Mouse (Mus musculus) kidney, adult 2 months (tissue): Measurements from ENCODE around the gene Lifr. TPM values are rescaled to one million over a fixed set of nuclear protein-coding genes. Genes with fewer than 3 reads are reported as not detected.

Experiments used
- DNase-seq: peaks from one replicate; pipeline ENCODE4 v3.0.0; 2021
- H3K27ac ChIP-seq: fragments of 200-500 bp; 2 replicates; pipeline ENCODE4 v1.5.1; 2012; ENCODE audit warnings: low read depth, low read length, control low read depth, inconsistent platforms; ENCODE audit not compliant: insufficient read depth
- H3K27me3 ChIP-seq: fragments of 200-500 bp; replicated peaks from 2 replicates; pipeline ENCODE4 v1.6.1; 2012; ENCODE audit warnings: mild to moderate bottlenecking, moderate library complexity, low read length, inconsistent platforms; ENCODE audit not compliant: control insufficient read depth, insufficient read depth
- H3K36me3 ChIP-seq: fragments of 200-500 bp; 2 replicates; pipeline ENCODE4 v1.6.1; 2012; ENCODE audit warnings: mild to moderate bottlenecking, moderate library complexity, low read length, inconsistent platforms; ENCODE audit not compliant: control insufficient read depth, insufficient read depth
- H3K4me1 ChIP-seq: fragments of 200-500 bp; 2 replicates; pipeline ENCODE4 v1.6.1; 2011; ENCODE audit warnings: low read length; ENCODE audit not compliant: control insufficient read depth, insufficient read depth
- H3K4me3 ChIP-seq: fragments of 200-500 bp; 2 replicates; pipeline ENCODE4 v1.5.1; 2011; ENCODE audit warnings: mild to moderate bottlenecking, low read depth, low read length, control low read depth; ENCODE audit not compliant: insufficient read depth
- CTCF ChIP-seq: fragments of 200-500 bp; conservative IDR thresholded peaks from 2 replicates; pipeline ENCODE4 v1.5.1; 2011; ENCODE audit warnings: low read depth, mild to moderate bottlenecking, control low read depth, low read length, moderate library complexity, mixed read lengths; ENCODE audit not compliant: insufficient read depth, insufficient read length
- POLR2A ChIP-seq: fragments of 200-500 bp; IDR thresholded peaks from one replicate; pipeline ENCODE4 v1.6.1; 2011; ENCODE audit warnings: low read depth, low read length, control low read depth
- WGBS: fragments of 180-500 bp; shearing (Covaris S2); methylation state at CpG from one replicate; pipeline ENCODE4 v1.1.7; 2018; 5-methylcytosine and 5-hydroxymethylcytosine counted together
- polyA plus RNA-seq: library from polyadenylated mRNA; depleted of rRNA; stranded (reverse); fragments of >200 nt; gene quantifications from 2 replicates; pipeline ENCODE4 v1.2.3, GENCODE M21; 2012

Gene Lifr
- polyA plus RNA-seq, 1 experiment = 26.2 TPM

GRCm38 (mm10) chr15:7167906-7168532 lies 77.6 kb downstream of the Lifr start:
- Histone ChIP-seq H3K4me1 (0 out of 2 replicates have a peak, but pooled peaks cover 4% of the 10 kb centered on the region), H3K36me3 (peaks cover 5% of the 10 kb centered on the region), H3K27ac (no peak overlapping the region), H3K4me3 (no peak overlapping the region), H3K27me3 (no peaks in the 10 kb centered on the region)
- DNase-seq = no peak
- no peak for TF ChIP-seq POLR2A
- no peak for TF ChIP-seq CTCF
- WGBS = 58% methylated on average over 11 of the region's 11 CpGs

GRCm38 (mm10) chr15:7172875-7173274 lies 82.5 kb downstream of the Lifr start:
- H3K4me1 ChIP-seq = no peaks in the 10 kb centered on the region
- DNase-seq = peak; percentile 49
- WGBS = 38% methylated on average over 2 of the region's 2 CpGs
- H3K27ac ChIP-seq = no peak overlapping the region
- H3K27me3 ChIP-seq = no peaks in the 10 kb centered on the region
- no peak overlapping the region for H3K4me3 ChIP-seq
- peaks cover 6% of the 10 kb centered on the region for H3K36me3 ChIP-seq
- no peak for TF ChIP-seq CTCF

GRCm38 (mm10) chr15:7173346-7173745 lies 82.9 kb downstream of the Lifr start:
- peaks cover 6% of the 10 kb centered on the region for H3K36me3 ChIP-seq
- DNase-seq = no peak
- no peak for TF ChIP-seq POLR2A
- no peak for TF ChIP-seq CTCF
- no peak overlapping the region for H3K4me3 ChIP-seq
- H3K27me3 ChIP-seq = no peaks in the 10 kb centered on the region
- H3K27ac ChIP-seq = no peak overlapping the region
- 75% methylated on average over 7 of the region's 7 CpGs for WGBS
- no peaks in the 10 kb centered on the region for H3K4me1 ChIP-seq

GRCm38 (mm10) chr15:7173776-7174175 lies 83.4 kb downstream of the Lifr start:
- Histone ChIP-seq H3K27ac (no peak overlapping the region), H3K4me3 (no peak overlapping the region), H3K27me3 (no peaks in the 10 kb centered on the region), H3K4me1 (no peaks in the 10 kb centered on the region), H3K36me3 (peaks cover 4% of the 10 kb centered on the region)
- 95% methylated on average over 8 of the region's 8 CpGs for WGBS
- no peak for DNase-seq
- TF ChIP-seq CTCF = no peak
- TF ChIP-seq POLR2A = no peak

- H3K27ac ChIP-seq = no peak overlapping the region
- 80% methylated on average over 6 of the region's 6 CpGs for WGBS
- DNase-seq = no peak
- no peak for TF ChIP-seq POLR2A
- no peak for TF ChIP-seq CTCF
- H3K27me3 ChIP-seq = no peaks in the 10 kb centered on the region
- no peaks in the 10 kb centered on the region for H3K4me1 ChIP-seq
- peaks cover 8% of the 10 kb centered on the region for H3K36me3 ChIP-seq
- no peak overlapping the region for H3K4me3 ChIP-seq
These were observed 90.2 kb downstream of the Lifr start for GRCm38 (mm10) chr15:7180576-7180975.

GRCm38 (mm10) chr15:7187682-7188081 lies 97.3 kb downstream of the Lifr start:
- no peak overlapping the region for H3K4me3 ChIP-seq
- WGBS = 89% methylated on average over 6 of the region's 6 CpGs
- H3K4me1 ChIP-seq = no peaks in the 10 kb centered on the region
- H3K36me3 ChIP-seq = peaks cover 7% of the 10 kb centered on the region
- DNase-seq = no peak
- no peak overlapping the region for H3K27ac ChIP-seq
- TF ChIP-seq CTCF (no peak), POLR2A (no peak)
- no peaks in the 10 kb centered on the region for H3K27me3 ChIP-seq

GRCm38 (mm10) chr15:7189678-7190454 lies 99.5 kb downstream of the Lifr start:
- Histone ChIP-seq H3K36me3 (peaks cover 6% of the 10 kb centered on the region), H3K4me3 (no peak overlapping the region), H3K27me3 (no peaks in the 10 kb centered on the region), H3K4me1 (no peaks in the 10 kb centered on the region), H3K27ac (no peak overlapping the region)
- WGBS = 78% methylated on average over 22 of the region's 22 CpGs
- peak; percentile 40 for DNase-seq
- TF ChIP-seq CTCF (no peak), POLR2A (no peak)
